Mouse (Mus musculus): ENCODE measurements around the gene Ccr6. TPM values are rescaled to one million over a fixed set of nuclear protein-coding genes. Genes with fewer than 3 reads are reported as not detected.

Gene Ccr6
- polyA plus RNA-seq, 1 experiment from 2014 or later, result not detected

DNA sequence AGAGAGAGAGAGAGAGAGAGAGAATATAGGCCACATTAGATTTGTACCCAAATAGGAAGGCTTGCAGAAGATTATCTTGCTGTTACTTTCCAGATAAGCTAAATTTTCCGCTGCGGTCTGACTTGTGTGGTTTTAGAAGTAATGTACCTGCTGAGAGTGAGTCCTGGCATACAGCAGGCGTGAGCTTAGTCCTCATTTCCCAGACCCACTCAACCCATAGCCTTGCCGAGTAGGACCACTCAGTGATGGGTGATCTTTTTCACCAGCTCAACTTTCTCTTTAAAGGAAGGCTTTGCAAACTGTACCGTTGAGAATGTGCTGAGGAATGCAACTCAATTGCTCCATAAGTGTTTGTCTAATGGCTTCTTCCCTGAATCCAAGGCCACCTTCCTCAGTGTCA lies 29.2 kb upstream of the Ccr6 start:
- Histone ChIP-seq H3K36me3 (ENCODE audit: control insufficient read depth, insufficient read depth, low read length) (no peaks in the 10 kb centered on the region), H3K9ac (ENCODE audit: low read depth, low read length) (no peak overlapping the region), H3K9me3 (replicated peaks; ENCODE audit: control insufficient read depth, low read length) (no peaks in the 10 kb centered on the region), H3K4me2 (no peak overlapping the region), H3K27ac (ENCODE audit: low read depth, low read length) (no peak overlapping the region), H3K27me3 (ENCODE audit: control insufficient read depth, insufficient read depth, low read length) (no peaks in the 10 kb centered on the region), H3K4me1 (ENCODE audit: control insufficient read depth, insufficient read depth, low read length) (no peaks in the 10 kb centered on the region), H3K4me3 (ENCODE audit: low read depth, low read length) (no peak overlapping the region)
- WGBS (ENCODE audit: insufficient replicate concordance), result 67% methylated on average over 5 of the region's 5 CpGs
- ATAC-seq (replicated peaks; ENCODE audit: insufficient number of reproducible peaks, low FRiP score, low TSS enrichment), result no peak

DNA sequence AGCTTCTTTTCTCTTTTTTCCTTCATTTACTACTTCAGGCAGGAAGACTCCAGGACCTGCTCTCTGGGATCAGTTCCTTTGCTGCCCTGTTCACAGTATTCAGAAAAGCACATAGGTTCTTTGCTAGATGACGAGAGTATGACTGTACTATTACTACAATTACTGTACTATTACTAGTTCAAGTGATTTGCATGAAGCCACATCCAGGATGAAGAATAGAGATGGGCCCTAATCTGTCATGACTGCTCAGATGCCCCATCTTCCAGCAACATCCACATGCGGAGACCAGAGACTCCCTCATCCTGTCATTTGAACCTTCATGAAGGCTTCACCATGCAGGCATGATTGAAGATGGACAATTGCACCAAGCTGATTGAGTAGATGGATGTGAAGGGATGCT lies 26.1 kb upstream of the Ccr6 start:
- H3K9me3 ChIP-seq (replicated peaks; ENCODE audit: control insufficient read depth, low read length), result no peaks in the 10 kb centered on the region
- no peak overlapping the region for H3K4me3 ChIP-seq (ENCODE audit: low read depth, low read length)
- H3K27me3 ChIP-seq (ENCODE audit: control insufficient read depth, insufficient read depth, low read length), result 0 out of 2 replicates have a peak, but pooled peaks cover 2% of the 10 kb centered on the region
- ATAC-seq (replicated peaks; ENCODE audit: insufficient number of reproducible peaks, low FRiP score, low TSS enrichment), result no peak
- no peak overlapping the region for H3K9ac ChIP-seq (ENCODE audit: low read depth, low read length)
- 83% methylated on average over 2 of the region's 2 CpGs for whole genome bisulfite sequencing (ENCODE audit: insufficient replicate concordance)
- no peak overlapping the region for H3K27ac ChIP-seq (ENCODE audit: low read depth, low read length)
- H3K4me1 ChIP-seq (ENCODE audit: control insufficient read depth, insufficient read depth, low read length), result no peaks in the 10 kb centered on the region
- no peak overlapping the region for H3K4me2 ChIP-seq
- H3K36me3 ChIP-seq (ENCODE audit: control insufficient read depth, insufficient read depth, low read length), result no peaks in the 10 kb centered on the region

DNA sequence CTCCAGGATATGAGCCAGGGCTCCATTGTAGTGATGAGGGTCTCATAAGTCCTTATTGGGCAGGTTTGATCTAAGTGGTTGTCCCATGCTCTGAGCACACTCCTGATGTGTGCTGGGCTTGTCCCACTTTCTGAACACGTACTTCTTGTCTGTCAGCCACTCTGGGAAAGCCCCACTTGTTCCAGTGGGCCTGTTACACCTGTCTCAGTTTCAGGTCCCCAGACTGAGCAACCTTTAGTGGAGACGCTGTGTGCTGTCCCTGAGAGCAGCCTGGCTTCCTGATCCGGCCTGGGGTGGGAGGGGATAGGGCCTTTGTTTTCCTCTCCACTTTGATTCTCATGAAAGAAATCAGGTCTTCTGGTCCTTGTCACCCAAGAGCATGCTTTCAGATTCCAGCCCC lies 25.7 kb upstream of the Ccr6 start:
- no peak overlapping the region for H3K9ac ChIP-seq (ENCODE audit: low read depth, low read length)
- no peak overlapping the region for H3K4me3 ChIP-seq (ENCODE audit: low read depth, low read length)
- no peaks in the 10 kb centered on the region for H3K9me3 ChIP-seq (replicated peaks; ENCODE audit: control insufficient read depth, low read length)
- no peaks in the 10 kb centered on the region for H3K4me1 ChIP-seq (ENCODE audit: control insufficient read depth, insufficient read depth, low read length)
- H3K27ac ChIP-seq (ENCODE audit: low read depth, low read length), result no peak overlapping the region
- H3K27me3 ChIP-seq (ENCODE audit: control insufficient read depth, insufficient read depth, low read length), result 0 out of 2 replicates have a peak, but pooled peaks cover 2% of the 10 kb centered on the region
- ATAC-seq (replicated peaks; ENCODE audit: insufficient number of reproducible peaks, low FRiP score, low TSS enrichment), result no peak
- no peak overlapping the region for H3K4me2 ChIP-seq
- no peaks in the 10 kb centered on the region for H3K36me3 ChIP-seq (ENCODE audit: control insufficient read depth, insufficient read depth, low read length)
- WGBS (ENCODE audit: insufficient replicate concordance), result 62% methylated on average over 3 of the region's 3 CpGs

DNA sequence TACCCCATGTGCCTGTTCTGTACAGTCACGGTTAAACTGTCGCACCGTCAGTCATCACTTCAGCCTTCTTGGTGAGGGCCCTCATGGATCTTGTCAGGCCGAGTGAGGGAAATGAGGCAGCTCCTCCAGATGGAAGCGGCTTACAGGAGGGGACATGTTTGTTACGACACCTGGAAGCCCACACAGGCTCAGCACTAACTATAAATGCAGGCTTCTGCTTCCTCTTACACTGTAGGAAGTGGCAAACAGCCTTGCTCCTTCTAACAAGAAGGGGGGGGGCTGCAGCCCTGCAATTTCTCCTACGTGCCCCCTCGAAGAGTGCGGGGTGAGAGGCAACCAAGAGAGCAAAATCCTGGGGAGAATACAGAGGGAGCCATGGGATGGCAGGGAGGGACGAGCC lies 25.2 kb upstream of the Ccr6 start:
- 0 out of 2 replicates have a peak, but pooled peaks cover 2% of the 10 kb centered on the region for H3K27me3 ChIP-seq (ENCODE audit: control insufficient read depth, insufficient read depth, low read length)
- no peak overlapping the region for H3K9ac ChIP-seq (ENCODE audit: low read depth, low read length)
- 70% methylated on average over 10 of the region's 10 CpGs for WGBS (ENCODE audit: insufficient replicate concordance)
- H3K4me3 ChIP-seq (ENCODE audit: low read depth, low read length), result no peak overlapping the region
- H3K36me3 ChIP-seq (ENCODE audit: control insufficient read depth, insufficient read depth, low read length), result no peaks in the 10 kb centered on the region
- no peaks in the 10 kb centered on the region for H3K9me3 ChIP-seq (replicated peaks; ENCODE audit: control insufficient read depth, low read length)
- ATAC-seq (replicated peaks; ENCODE audit: insufficient number of reproducible peaks, low FRiP score, low TSS enrichment), result no peak
- no peak overlapping the region for H3K4me2 ChIP-seq
- no peaks in the 10 kb centered on the region for H3K4me1 ChIP-seq (ENCODE audit: control insufficient read depth, insufficient read depth, low read length)
- H3K27ac ChIP-seq (ENCODE audit: low read depth, low read length), result no peak overlapping the region

GRCm38 (mm10) chr17:8211399-8211798 lies 24.4 kb upstream of the Ccr6 start:
- Histone ChIP-seq H3K4me3 (ENCODE audit: low read depth, low read length) (no peak overlapping the region), H3K27me3 (ENCODE audit: control insufficient read depth, insufficient read depth, low read length) (0 out of 2 replicates have a peak, but pooled peaks cover 2% of the 10 kb centered on the region), H3K4me2 (no peak overlapping the region), H3K4me1 (ENCODE audit: control insufficient read depth, insufficient read depth, low read length) (no peaks in the 10 kb centered on the region), H3K27ac (ENCODE audit: low read depth, low read length) (no peak overlapping the region), H3K36me3 (ENCODE audit: control insufficient read depth, insufficient read depth, low read length) (no peaks in the 10 kb centered on the region), H3K9ac (ENCODE audit: low read depth, low read length) (no peak overlapping the region), H3K9me3 (replicated peaks; ENCODE audit: control insufficient read depth, low read length) (no peaks in the 10 kb centered on the region)
- ATAC-seq (replicated peaks; ENCODE audit: insufficient number of reproducible peaks, low FRiP score, low TSS enrichment), result no peak
- WGBS (ENCODE audit: insufficient replicate concordance), result 71% methylated on average over 6 of the region's 6 CpGs

GRCm38 (mm10) chr17:8214369-8214768 lies 21.5 kb upstream of the Ccr6 start:
- no peak overlapping the region for H3K4me2 ChIP-seq
- WGBS (ENCODE audit: insufficient replicate concordance), result 80% methylated on average over 1 of the region's 1 CpGs

GRCm38 (mm10) chr17:8215016-8215745 lies 20.7 kb upstream of the Ccr6 start:
- no peak overlapping the region for H3K27ac ChIP-seq (ENCODE audit: low read depth, low read length)
- ATAC-seq (replicated peaks; ENCODE audit: insufficient number of reproducible peaks, low FRiP score, low TSS enrichment), result no peak
- no peaks in the 10 kb centered on the region for H3K4me1 ChIP-seq (ENCODE audit: control insufficient read depth, insufficient read depth, low read length)
- H3K36me3 ChIP-seq (ENCODE audit: control insufficient read depth, insufficient read depth, low read length), result no peaks in the 10 kb centered on the region
- H3K4me3 ChIP-seq (ENCODE audit: low read depth, low read length), result no peak overlapping the region
- H3K9ac ChIP-seq (ENCODE audit: low read depth, low read length), result no peak overlapping the region
- no peaks in the 10 kb centered on the region for H3K9me3 ChIP-seq (replicated peaks; ENCODE audit: control insufficient read depth, low read length)
- WGBS (ENCODE audit: insufficient replicate concordance), result 84% methylated on average over 12 of the region's 12 CpGs
- H3K27me3 ChIP-seq (ENCODE audit: control insufficient read depth, insufficient read depth, low read length), result 0 out of 2 replicates have a peak, but pooled peaks cover 2% of the 10 kb centered on the region
- H3K4me2 ChIP-seq, result no peak overlapping the region

More at GRCm38 (mm10) chr17:8214369-8214768, 21.5 kb upstream of the Ccr6 start:
- no peak overlapping the region for H3K27ac ChIP-seq (ENCODE audit: low read depth, low read length)
- H3K27me3 ChIP-seq (ENCODE audit: control insufficient read depth, insufficient read depth, low read length), result 0 out of 2 replicates have a peak, but pooled peaks cover 2% of the 10 kb centered on the region
- no peaks in the 10 kb centered on the region for H3K9me3 ChIP-seq (replicated peaks; ENCODE audit: control insufficient read depth, low read length)
- no peaks in the 10 kb centered on the region for H3K36me3 ChIP-seq (ENCODE audit: control insufficient read depth, insufficient read depth, low read length)
- no peak overlapping the region for H3K9ac ChIP-seq (ENCODE audit: low read depth, low read length)
- no peak overlapping the region for H3K4me3 ChIP-seq (ENCODE audit: low read depth, low read length)
- no peaks in the 10 kb centered on the region for H3K4me1 ChIP-seq (ENCODE audit: control insufficient read depth, insufficient read depth, low read length)
- ATAC-seq (replicated peaks; ENCODE audit: insufficient number of reproducible peaks, low FRiP score, low TSS enrichment), result no peak

DNA sequence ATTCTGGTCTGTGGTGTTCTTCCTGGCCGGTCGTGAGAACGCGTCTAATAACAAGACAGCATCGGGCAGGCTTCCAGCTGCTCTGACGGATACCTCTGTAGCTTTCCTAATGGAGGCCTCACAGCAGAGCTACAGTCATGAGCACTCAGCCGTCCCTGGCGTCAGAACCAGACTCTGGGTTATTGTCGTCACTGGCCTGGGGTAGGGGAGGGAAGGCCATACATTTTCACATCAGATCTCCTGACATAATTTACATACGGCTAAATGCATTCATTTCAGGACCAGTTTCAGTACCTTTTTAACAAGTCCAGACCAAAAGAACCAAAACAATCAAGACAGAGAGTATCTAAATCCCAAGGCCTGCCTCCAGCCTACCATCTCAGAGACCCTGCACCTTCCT lies 12.6 kb upstream of the Ccr6 start:
- Histone ChIP-seq H3K4me2 (no peak overlapping the region), H3K4me3 (ENCODE audit: low read depth, low read length) (no peak overlapping the region), H3K36me3 (ENCODE audit: control insufficient read depth, insufficient read depth, low read length) (no peaks in the 10 kb centered on the region), H3K4me1 (ENCODE audit: control insufficient read depth, insufficient read depth, low read length) (no peaks in the 10 kb centered on the region), H3K9me3 (replicated peaks; ENCODE audit: control insufficient read depth, low read length) (no peaks in the 10 kb centered on the region), H3K9ac (ENCODE audit: low read depth, low read length) (no peak overlapping the region), H3K27ac (ENCODE audit: low read depth, low read length) (no peak overlapping the region), H3K27me3 (ENCODE audit: control insufficient read depth, insufficient read depth, low read length) (no peaks in the 10 kb centered on the region)
- WGBS (ENCODE audit: insufficient replicate concordance), result 82% methylated on average over 10 of the region's 10 CpGs
- no peak for ATAC-seq (replicated peaks; ENCODE audit: insufficient number of reproducible peaks, low FRiP score, low TSS enrichment)

- Histone ChIP-seq H3K4me1 (ENCODE audit: control insufficient read depth, insufficient read depth, low read length) (no peaks in the 10 kb centered on the region), H3K27ac (ENCODE audit: low read depth, low read length) (no peak overlapping the region), H3K4me3 (ENCODE audit: low read depth, low read length) (no peak overlapping the region), H3K9me3 (replicated peaks; ENCODE audit: control insufficient read depth, low read length) (no peaks in the 10 kb centered on the region), H3K36me3 (ENCODE audit: control insufficient read depth, insufficient read depth, low read length) (no peaks in the 10 kb centered on the region), H3K4me2 (no peak overlapping the region), H3K27me3 (ENCODE audit: control insufficient read depth, insufficient read depth, low read length) (no peaks in the 10 kb centered on the region), H3K9ac (ENCODE audit: low read depth, low read length) (no peak overlapping the region)
- ATAC-seq (replicated peaks; ENCODE audit: insufficient number of reproducible peaks, low FRiP score, low TSS enrichment), result no peak
- 79% methylated on average over 1 of the region's 1 CpGs for WGBS (ENCODE audit: insufficient replicate concordance)
Measured at GRCm38 (mm10) chr17:8224072-8224471, 11.8 kb upstream of the Ccr6 start.
